Mouse (Mus musculus) brain, embryonic 14.5 days (tissue): ENCODE data around the gene Kdm6b.

ENCODE experiments used
- CTCF ChIP-seq: fragments of 200-500 bp; IDR thresholded peaks from 2 replicates; pipeline ENCODE4 v1.5.1; 2012; ENCODE audit warnings: inconsistent platforms, mild to moderate bottlenecking, moderate library complexity, borderline replicate concordance; ENCODE audit not compliant: insufficient read depth, insufficient read length; ENCODE audit errors: extremely low read depth
- POLR2A ChIP-seq: fragments of 200-500 bp; IDR thresholded peaks from 2 replicates; pipeline ENCODE4 v1.6.1; 2012; ENCODE audit warnings: mild to moderate bottlenecking, inconsistent platforms, borderline replicate concordance; ENCODE audit not compliant: poor library complexity, insufficient read depth, insufficient read length, severe bottlenecking; ENCODE audit errors: extremely low read depth

DNA sequence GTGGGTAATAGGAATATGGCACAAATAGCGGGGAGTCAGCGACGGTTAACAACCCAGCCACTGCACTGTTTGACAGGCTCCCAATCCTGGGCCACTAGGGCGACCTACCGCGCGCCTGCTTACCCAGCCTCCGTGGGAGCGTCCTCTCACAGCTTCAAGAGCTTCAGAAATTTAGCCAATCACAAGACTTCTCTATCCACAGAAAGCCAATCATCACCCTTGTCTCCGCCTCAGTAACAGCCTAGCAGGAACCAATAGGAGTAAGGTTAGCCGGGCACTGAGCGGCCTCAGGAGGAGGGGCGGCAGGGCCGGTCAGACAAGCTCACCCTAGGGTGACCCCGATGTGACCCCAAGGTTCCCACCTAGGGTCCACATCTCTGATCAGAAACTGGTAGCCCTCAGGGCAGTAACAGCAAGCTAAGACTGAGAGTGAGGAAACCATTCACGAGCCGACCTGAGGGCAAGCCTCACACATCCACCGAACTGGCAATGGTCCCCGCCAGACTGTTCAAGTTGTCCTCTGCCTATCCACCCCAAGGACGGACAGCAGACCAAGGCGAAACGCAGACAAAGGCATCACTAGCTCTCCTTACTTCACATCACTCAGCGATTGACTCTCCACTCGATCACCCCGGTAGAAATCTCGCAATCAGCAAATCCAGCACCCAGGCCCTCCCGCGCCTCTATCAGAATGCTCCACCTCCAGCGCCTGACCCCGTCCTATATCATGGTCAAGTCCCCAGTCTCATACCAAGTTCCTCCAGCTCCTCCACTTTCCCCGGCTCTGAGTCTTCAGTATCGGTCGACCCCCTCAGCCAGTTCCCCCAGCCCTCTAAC lies 4.7 kb downstream of the Kdm6b start:
- no peak for TF ChIP-seq CTCF
- no peak for TF ChIP-seq POLR2A
